Comparison of ENCODE assay signal across 18 mouse cellular contexts in the genomic region with DNA sequence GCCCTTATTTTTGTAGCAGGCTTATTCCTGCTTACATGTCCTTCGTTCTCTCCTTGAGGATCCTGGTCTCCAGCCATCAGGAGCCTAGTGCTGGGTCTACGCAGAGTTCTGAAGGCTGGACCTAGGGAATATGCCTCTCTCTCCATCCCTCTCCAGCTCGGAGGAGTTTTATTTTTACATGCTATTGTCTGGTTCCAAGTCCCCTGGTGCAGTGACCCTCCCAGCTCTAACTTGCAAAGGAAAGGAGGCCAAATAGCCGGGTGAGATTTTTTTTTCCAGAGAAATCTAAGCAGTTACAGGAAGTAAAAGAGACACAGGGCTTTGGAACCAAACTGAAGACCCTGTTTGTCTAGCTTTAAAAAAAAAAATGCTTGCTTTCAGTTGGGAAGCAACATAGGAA.
A peak's percentile ranks its signal among the peaks of the same experiment; 100 is the strongest.
DNase-seq lines count a peak whose midpoint lies in the region; ATAC-seq lines count a peak whose summit lies in the region.
"Had no signal": no experiment of that assay in that cellular context is flagged by ENCODE, and none has a peak within 500 bp of the region (broad histone marks: within the 10 kb centered on the region; RNA-seq: fewer than 3 reads in every experiment).

No protein-coding gene starts in this region.

- H3K4me1 ChIP-seq in hindbrain, embryonic 16.5 days (ENCODE audit: control insufficient read depth, insufficient read depth, low read depth, low read length): no peaks in the 10 kb centered on the region
- H3K4me1 ChIP-seq in hindbrain, embryonic 13.5 days (replicated peaks): no peaks in the 10 kb centered on the region
- peaks cover 23% of the 10 kb centered on the region for H3K4me1 ChIP-seq in limb, embryonic 15.5 days
- H3K4me1 ChIP-seq in limb, embryonic 10.5 days: 0 out of 2 replicates have a peak, but pooled peaks cover 5% of the 10 kb centered on the region
- H3K4me1 ChIP-seq in neural tube, embryonic 15.5 days: no peaks in the 10 kb centered on the region
- H3K4me1 ChIP-seq: forebrain, embryonic 13.5 days; midbrain, embryonic 12.5 days had no signal

- peak overlapping the region; percentile 39; the same call in 1 of the 2 replicates for H3K27ac ChIP-seq in hindbrain, embryonic 16.5 days (ENCODE audit: low read depth, low read length)
- H3K27ac ChIP-seq in hindbrain, embryonic 13.5 days: no peak overlapping the region
- H3K27ac ChIP-seq in limb, embryonic 15.5 days: peak overlapping the region; percentile 9; the same call in 1 of the 2 replicates
- no peak overlapping the region for H3K27ac ChIP-seq in limb, embryonic 10.5 days
- H3K27ac ChIP-seq in neural tube, embryonic 15.5 days (replicated peaks): 0 out of 2 replicates have a peak overlapping the region, but pooled peaks have one; percentile 1
- H3K27ac ChIP-seq: forebrain, embryonic 13.5 days; liver, embryonic 15.5 days; macrophage; midbrain, embryonic 12.5 days had no signal

- no peak overlapping the region for H3K4me2 ChIP-seq in hindbrain, embryonic 16.5 days (ENCODE audit: low read length)
- no peak overlapping the region for H3K4me2 ChIP-seq in hindbrain, embryonic 13.5 days
- no peak overlapping the region for H3K4me2 ChIP-seq in limb, embryonic 15.5 days
- H3K4me2 ChIP-seq in neural tube, embryonic 15.5 days: no peak overlapping the region
- H3K4me2 ChIP-seq: forebrain, embryonic 13.5 days; liver, embryonic 15.5 days; midbrain, embryonic 12.5 days had no signal

- WGBS in hindbrain, embryonic 16.5 days: 75% methylated on average over 4 of the region's 4 CpGs
- WGBS in hindbrain, embryonic 13.5 days: 80% methylated on average over 4 of the region's 4 CpGs
- WGBS in limb, embryonic 15.5 days: 62% methylated on average over 4 of the region's 4 CpGs
- 86% methylated on average over 4 of the region's 4 CpGs for WGBS in limb, embryonic 10.5 days
- WGBS in neural tube, embryonic 15.5 days: 75% methylated on average over 4 of the region's 4 CpGs

- no peaks in the 10 kb centered on the region for H3K36me3 ChIP-seq in hindbrain, embryonic 16.5 days (ENCODE audit: control insufficient read depth, insufficient read depth, low read length)
- no peaks in the 10 kb centered on the region for H3K36me3 ChIP-seq in hindbrain, embryonic 13.5 days
- H3K36me3 ChIP-seq in limb, embryonic 15.5 days: no peaks in the 10 kb centered on the region
- no peaks in the 10 kb centered on the region for H3K36me3 ChIP-seq in limb, embryonic 10.5 days
- H3K36me3 ChIP-seq in neural tube, embryonic 15.5 days: no peaks in the 10 kb centered on the region
- H3K36me3 ChIP-seq: liver, embryonic 15.5 days; midbrain, embryonic 12.5 days had no signal

- peak; percentile 91 for DNase-seq in heart, adult 11 months
- DNase-seq in heart, postnatal 14 days: no peak
- no peak for DNase-seq in limb, embryonic 10.5 days (ENCODE audit: low spot score)
- DNase-seq in left cerebral cortex, postnatal 25 days (ENCODE audit: low spot score in 2 of 2): no peak
- DNase-seq: adrenal gland, postnatal 25 days; cerebellum, adult 9-10 months; kidney, postnatal 36 days; right cerebral cortex, adult 18-20 months; spleen, adult 18-20 months had no signal

- no peak for ATAC-seq in hindbrain, embryonic 16.5 days
- ATAC-seq in hindbrain, embryonic 13.5 days (ENCODE audit: low FRiP score): no peak
- no peak for ATAC-seq in limb, embryonic 15.5 days (ENCODE audit: insufficient number of reproducible peaks, low FRiP score, low TSS enrichment, low read depth)
- no peak for ATAC-seq in neural tube, embryonic 15.5 days (ENCODE audit: low FRiP score)
- ATAC-seq: activated CD4-positive, CD25-positive, alpha-beta regulatory T cell, adult 4 months; forebrain, embryonic 13.5 days had no signal

- H3K9me3 ChIP-seq in hindbrain, embryonic 16.5 days (ENCODE audit: control insufficient read depth, low read length): no peaks in the 10 kb centered on the region
- 0 out of 2 replicates have a peak, but pooled peaks cover 3% of the 10 kb centered on the region for H3K9me3 ChIP-seq in hindbrain, embryonic 13.5 days
- no peaks in the 10 kb centered on the region for H3K9me3 ChIP-seq in limb, embryonic 15.5 days
- H3K9me3 ChIP-seq in limb, embryonic 10.5 days (replicated peaks): no peaks in the 10 kb centered on the region
- H3K9me3 ChIP-seq in neural tube, embryonic 15.5 days (replicated peaks): 0 out of 2 replicates have a peak, but pooled peaks cover 3% of the 10 kb centered on the region
- H3K9me3 ChIP-seq: forebrain, embryonic 13.5 days; liver, embryonic 15.5 days; midbrain, embryonic 12.5 days had no signal

- intact Hi-C loops in heart, postnatal 14 days (cut with DNase I): no loop called here
- intact Hi-C loops in left cerebral cortex, postnatal 25 days (cut with DNase I): no loop called here

- H3K4me3 ChIP-seq in hindbrain, embryonic 16.5 days (ENCODE audit: low read length): no peak overlapping the region
- H3K4me3 ChIP-seq in hindbrain, embryonic 13.5 days: no peak overlapping the region
- H3K4me3 ChIP-seq in limb, embryonic 15.5 days: no peak overlapping the region
- H3K4me3 ChIP-seq in limb, embryonic 10.5 days: no peak overlapping the region
- no peak overlapping the region for H3K4me3 ChIP-seq in neural tube, embryonic 15.5 days (replicated peaks)
- H3K4me3 ChIP-seq: forebrain, embryonic 13.5 days; liver, embryonic 15.5 days; midbrain, embryonic 12.5 days had no signal

- no peak overlapping the region for H3K9ac ChIP-seq in hindbrain, embryonic 16.5 days (ENCODE audit: low read depth, low read length)
- no peak overlapping the region for H3K9ac ChIP-seq in hindbrain, embryonic 13.5 days
- H3K9ac ChIP-seq in limb, embryonic 15.5 days: no peak overlapping the region
- H3K9ac ChIP-seq in neural tube, embryonic 15.5 days (replicated peaks): no peak overlapping the region
- H3K9ac ChIP-seq: forebrain, embryonic 13.5 days; liver, embryonic 15.5 days; midbrain, embryonic 12.5 days had no signal

- no peaks in the 10 kb centered on the region; the same call in 1 of the 2 replicates for H3K27me3 ChIP-seq in hindbrain, embryonic 16.5 days (replicated peaks; ENCODE audit: control insufficient read depth, insufficient read depth, low read length)
- no peaks in the 10 kb centered on the region for H3K27me3 ChIP-seq in hindbrain, embryonic 13.5 days
- H3K27me3 ChIP-seq in limb, embryonic 15.5 days: no peaks in the 10 kb centered on the region
- H3K27me3 ChIP-seq in limb, embryonic 10.5 days (ENCODE audit: low read depth, poor library complexity, severe bottlenecking): no peaks in the 10 kb centered on the region
- no peaks in the 10 kb centered on the region for H3K27me3 ChIP-seq in neural tube, embryonic 15.5 days (replicated peaks)
- H3K27me3 ChIP-seq: forebrain, embryonic 13.5 days; liver, embryonic 15.5 days; midbrain, embryonic 12.5 days had no signal

Comparison
In these comparisons a context has a peak if more than half of its experiments do, and no peak if none do; other contexts are left out.
1. H3K27ac ChIP-seq: peak in hindbrain, embryonic 16.5 days (single experiment), limb, embryonic 15.5 days (single experiment) and neural tube, embryonic 15.5 days (single experiment); none in hindbrain, embryonic 13.5 days (single experiment) and limb, embryonic 10.5 days (single experiment).